Mouse (Mus musculus): ENCODE measurements around the gene Cd207. TPM values are rescaled to one million over a fixed set of nuclear protein-coding genes. Genes with fewer than 3 reads are reported as not detected.
A peak's percentile ranks its signal among the peaks of the same experiment; 100 is the strongest.

Gene Cd207
- polyA plus RNA-seq, 1 experiment from 2014 or later, result not detected

- H3K4me1 ChIP-seq (replicated peaks), result peaks cover 26% of the 10 kb centered on the region
- no peak overlapping the region for H3K9ac ChIP-seq
- ATAC-seq (ENCODE audit: insufficient number of reproducible peaks, low FRiP score), result no peak
- H3K4me2 ChIP-seq, result peak overlapping the region; percentile 93
- H3K27me3 ChIP-seq (replicated peaks), result peaks cover 99% of the 10 kb centered on the region
- H3K36me3 ChIP-seq, result no peaks in the 10 kb centered on the region
- no peaks in the 10 kb centered on the region for H3K9me3 ChIP-seq (replicated peaks)
- WGBS, result under 1% methylated on average over 32 of the region's 32 CpGs
- H3K27ac ChIP-seq (ENCODE audit: poor library complexity, severe bottlenecking), result no peak overlapping the region
- peak overlapping the region; percentile 54 for H3K4me3 ChIP-seq
Measured at GRCm38 (mm10) chr6:83710361-83711066, 32.9 kb upstream of the Cd207 start.

- Histone ChIP-seq H3K4me3 (no peak overlapping the region), H3K27ac (ENCODE audit: poor library complexity, severe bottlenecking) (no peak overlapping the region), H3K4me1 (replicated peaks) (peaks cover 20% of the 10 kb centered on the region), H3K9me3 (replicated peaks) (no peaks in the 10 kb centered on the region), H3K27me3 (replicated peaks) (peaks cover 99% of the 10 kb centered on the region), H3K36me3 (no peaks in the 10 kb centered on the region), H3K4me2 (no peak overlapping the region), H3K9ac (no peak overlapping the region)
- 6% methylated on average over 6 of the region's 6 CpGs for WGBS
- no peak for ATAC-seq (ENCODE audit: insufficient number of reproducible peaks, low FRiP score)
Measured at GRCm38 (mm10) chr6:83707738-83708510, 30.3 kb upstream of the Cd207 start.

GRCm38 (mm10) chr6:83704701-83705100 is 27.0 kb upstream of the Cd207 start:
- no peak for ATAC-seq (ENCODE audit: insufficient number of reproducible peaks, low FRiP score)
- no peak overlapping the region for H3K9ac ChIP-seq
- H3K27me3 ChIP-seq (replicated peaks), result peaks cover 91% of the 10 kb centered on the region
- no peak overlapping the region for H3K4me3 ChIP-seq
- H3K9me3 ChIP-seq (replicated peaks), result no peaks in the 10 kb centered on the region
- H3K27ac ChIP-seq (ENCODE audit: poor library complexity, severe bottlenecking), result no peak overlapping the region
- H3K4me2 ChIP-seq, result no peak overlapping the region
- WGBS, result 19% methylated on average over 5 of the region's 5 CpGs
- no peaks in the 10 kb centered on the region for H3K36me3 ChIP-seq
- peaks cover 5% of the 10 kb centered on the region; the same call in 1 of the 2 replicates for H3K4me1 ChIP-seq (replicated peaks)

GRCm38 (mm10) chr6:83704294-83704693 is 26.6 kb upstream of the Cd207 start:
- WGBS, result 8% methylated on average over 1 of the region's 1 CpGs
- H3K9me3 ChIP-seq (replicated peaks), result no peaks in the 10 kb centered on the region
- no peak for ATAC-seq (ENCODE audit: insufficient number of reproducible peaks, low FRiP score)
- H3K36me3 ChIP-seq, result no peaks in the 10 kb centered on the region
- no peak overlapping the region for H3K9ac ChIP-seq
- H3K4me3 ChIP-seq, result no peak overlapping the region
- H3K4me2 ChIP-seq, result no peak overlapping the region
- H3K4me1 ChIP-seq (replicated peaks), result peaks cover 5% of the 10 kb centered on the region; the same call in 1 of the 2 replicates
- H3K27me3 ChIP-seq (replicated peaks), result peaks cover 90% of the 10 kb centered on the region
- no peak overlapping the region for H3K27ac ChIP-seq (ENCODE audit: poor library complexity, severe bottlenecking)

DNA sequence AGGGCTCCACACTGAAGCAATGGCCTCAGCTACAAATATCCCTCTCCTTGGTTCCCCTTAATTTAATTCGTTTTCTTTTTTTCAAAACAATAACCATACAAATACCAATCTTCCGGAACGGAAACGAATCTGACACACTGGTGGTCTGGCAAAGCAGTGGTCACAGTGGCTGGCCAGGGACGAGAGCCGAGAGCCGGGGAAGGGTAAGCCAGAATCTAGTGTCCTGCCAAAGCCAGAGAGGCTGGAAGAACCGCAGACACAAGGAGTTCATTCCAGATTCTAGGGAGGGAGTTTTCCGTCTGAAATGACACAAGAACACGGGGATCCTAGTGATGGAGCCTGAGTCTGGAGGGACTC is 26.0 kb upstream of the Cd207 start:
- WGBS, result 2% methylated on average over 10 of the region's 10 CpGs
- no peak overlapping the region for H3K4me2 ChIP-seq
- H3K9me3 ChIP-seq (replicated peaks), result no peaks in the 10 kb centered on the region
- H3K9ac ChIP-seq, result no peak overlapping the region
- peaks cover 90% of the 10 kb centered on the region for H3K27me3 ChIP-seq (replicated peaks)
- peaks cover 5% of the 10 kb centered on the region; the same call in 1 of the 2 replicates for H3K4me1 ChIP-seq (replicated peaks)
- H3K27ac ChIP-seq (ENCODE audit: poor library complexity, severe bottlenecking), result no peak overlapping the region
- ATAC-seq (ENCODE audit: insufficient number of reproducible peaks, low FRiP score), result no peak
- no peak overlapping the region for H3K4me3 ChIP-seq
- H3K36me3 ChIP-seq, result no peaks in the 10 kb centered on the region

GRCm38 (mm10) chr6:83703000-83703721 is 25.5 kb upstream of the Cd207 start:
- ATAC-seq (ENCODE audit: insufficient number of reproducible peaks, low FRiP score), result no peak
- H3K27me3 ChIP-seq (replicated peaks), result peaks cover 90% of the 10 kb centered on the region
- H3K27ac ChIP-seq (ENCODE audit: poor library complexity, severe bottlenecking), result no peak overlapping the region
- H3K4me1 ChIP-seq (replicated peaks), result peaks cover 5% of the 10 kb centered on the region; the same call in 1 of the 2 replicates
- H3K9me3 ChIP-seq (replicated peaks), result no peaks in the 10 kb centered on the region
- H3K36me3 ChIP-seq, result no peaks in the 10 kb centered on the region
- H3K9ac ChIP-seq, result no peak overlapping the region
- WGBS, result 1% methylated on average over 27 of the region's 27 CpGs
- no peak overlapping the region for H3K4me3 ChIP-seq
- H3K4me2 ChIP-seq, result no peak overlapping the region

DNA sequence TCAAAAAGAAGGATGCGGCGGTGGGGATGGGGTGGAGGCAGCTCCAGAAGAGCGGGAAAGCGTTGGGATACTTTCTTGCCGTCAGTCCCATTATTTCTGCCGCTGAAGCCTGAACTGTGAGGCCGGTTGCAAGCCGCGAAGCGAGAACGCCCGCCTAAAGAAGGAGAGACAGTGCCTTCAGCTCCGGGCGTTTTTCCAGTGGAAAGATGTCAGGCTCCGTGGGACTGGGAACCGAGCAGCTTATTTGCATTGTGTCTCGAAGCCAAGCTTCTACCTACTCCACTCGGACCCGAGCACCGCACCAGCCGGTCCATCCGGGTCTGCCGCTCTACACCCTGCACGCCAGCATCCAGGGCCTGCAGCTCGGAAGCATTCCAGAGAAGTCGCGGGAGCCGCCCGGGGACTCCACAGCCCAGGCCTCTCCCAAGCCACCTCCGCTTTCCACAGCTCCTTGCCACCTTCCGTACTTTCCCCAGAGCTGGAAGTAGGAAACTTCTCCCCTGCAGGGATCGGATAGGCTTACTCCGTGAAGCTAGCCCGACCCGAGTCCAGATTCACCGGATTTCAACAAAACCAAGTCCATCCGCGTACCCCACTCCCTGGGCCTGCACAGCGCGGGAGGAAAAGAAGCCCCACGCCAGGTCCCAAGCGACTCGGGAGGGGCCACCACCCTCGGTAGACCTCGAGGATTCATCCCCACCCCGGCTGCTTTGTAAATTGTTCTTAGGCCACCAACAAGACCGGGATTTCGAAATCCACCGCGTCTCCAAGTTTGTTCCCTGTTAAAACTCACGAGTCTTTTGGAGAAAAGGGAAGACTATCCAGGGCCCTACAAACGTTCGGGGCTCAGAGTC is 24.7 kb upstream of the Cd207 start:
- Histone ChIP-seq H3K4me3 (0 out of 2 replicates have a peak overlapping the region, but pooled peaks have one; percentile 7), H3K9ac (no peak overlapping the region), H3K36me3 (no peaks in the 10 kb centered on the region), H3K27ac (ENCODE audit: poor library complexity, severe bottlenecking) (no peak overlapping the region), H3K9me3 (replicated peaks) (no peaks in the 10 kb centered on the region), H3K4me1 (replicated peaks) (peaks cover 5% of the 10 kb centered on the region; the same call in 1 of the 2 replicates), H3K4me2 (peak overlapping the region; percentile 41), H3K27me3 (replicated peaks) (peaks cover 90% of the 10 kb centered on the region)
- ATAC-seq (ENCODE audit: insufficient number of reproducible peaks, low FRiP score), result no peak
- WGBS, result under 1% methylated on average over 53 of the region's 53 CpGs

DNA sequence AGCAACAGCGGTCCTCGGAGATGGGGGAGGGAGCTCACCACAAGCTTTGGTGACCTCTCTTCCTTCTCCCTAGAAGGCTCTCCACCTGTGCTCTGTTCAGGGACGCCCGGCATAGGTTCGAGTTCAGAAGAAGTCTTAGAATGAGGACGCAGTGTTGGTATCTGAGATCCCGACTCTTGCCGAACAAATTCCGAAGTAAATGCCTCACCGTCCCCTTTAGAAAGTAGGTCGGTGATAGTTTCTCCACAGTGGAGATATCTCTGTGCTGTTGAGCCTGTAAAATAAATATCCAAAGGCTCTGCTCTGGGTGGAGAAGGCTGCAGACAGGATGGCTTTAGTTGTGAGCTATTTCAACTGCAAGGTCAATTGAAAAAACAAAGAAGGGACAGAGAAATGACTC is 23.3 kb upstream of the Cd207 start:
- Histone ChIP-seq H3K27ac (ENCODE audit: poor library complexity, severe bottlenecking) (no peak overlapping the region), H3K9ac (no peak overlapping the region), H3K4me2 (no peak overlapping the region), H3K9me3 (replicated peaks) (no peaks in the 10 kb centered on the region), H3K36me3 (no peaks in the 10 kb centered on the region), H3K4me3 (no peak overlapping the region), H3K4me1 (replicated peaks) (peaks cover 5% of the 10 kb centered on the region; the same call in 1 of the 2 replicates), H3K27me3 (replicated peaks) (peaks cover 90% of the 10 kb centered on the region)
- whole genome bisulfite sequencing, result 1% methylated on average over 11 of the region's 11 CpGs
- no peak for ATAC-seq (ENCODE audit: insufficient number of reproducible peaks, low FRiP score)

- H3K4me2 ChIP-seq, result no peak overlapping the region
- ATAC-seq (ENCODE audit: insufficient number of reproducible peaks, low FRiP score), result no peak
- H3K36me3 ChIP-seq, result no peaks in the 10 kb centered on the region
- H3K4me3 ChIP-seq, result no peak overlapping the region
- 5% methylated on average over 5 of the region's 5 CpGs for WGBS
- peaks cover 90% of the 10 kb centered on the region for H3K27me3 ChIP-seq (replicated peaks)
- no peak overlapping the region for H3K27ac ChIP-seq (ENCODE audit: poor library complexity, severe bottlenecking)
- peaks cover 5% of the 10 kb centered on the region; the same call in 1 of the 2 replicates for H3K4me1 ChIP-seq (replicated peaks)
- no peak overlapping the region for H3K9ac ChIP-seq
- H3K9me3 ChIP-seq (replicated peaks), result no peaks in the 10 kb centered on the region
Measured at GRCm38 (mm10) chr6:83699971-83700370, 22.3 kb upstream of the Cd207 start.

DNA sequence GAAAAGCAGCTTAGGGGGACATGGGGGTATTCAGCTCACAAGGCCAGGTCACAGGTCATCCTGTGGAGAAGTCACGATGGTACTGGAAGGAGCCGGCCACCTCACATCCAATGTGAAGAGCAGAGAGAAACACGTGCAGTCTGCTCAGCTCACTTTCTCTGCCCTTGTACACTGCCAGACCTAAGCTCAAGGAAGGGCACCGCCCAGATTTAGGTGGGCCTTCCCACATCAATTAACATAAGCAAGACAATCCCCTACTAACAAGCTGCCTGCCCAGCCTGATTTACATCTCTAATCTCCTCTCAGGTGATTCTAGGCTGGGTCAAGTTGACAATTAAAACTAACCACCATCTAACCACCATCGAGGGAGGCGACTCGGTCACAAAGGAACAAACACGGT is 20.3 kb upstream of the Cd207 start:
- ATAC-seq (ENCODE audit: insufficient number of reproducible peaks, low FRiP score), result no peak
- Histone ChIP-seq H3K27me3 (replicated peaks) (peaks cover 91% of the 10 kb centered on the region), H3K36me3 (no peaks in the 10 kb centered on the region), H3K4me3 (no peak overlapping the region), H3K4me2 (no peak overlapping the region), H3K9me3 (replicated peaks) (no peaks in the 10 kb centered on the region), H3K4me1 (replicated peaks) (peaks cover 5% of the 10 kb centered on the region; the same call in 1 of the 2 replicates), H3K27ac (ENCODE audit: poor library complexity, severe bottlenecking) (no peak overlapping the region), H3K9ac (no peak overlapping the region)
- WGBS, result 3% methylated on average over 8 of the region's 8 CpGs
